Mouse (Mus musculus) retina, embryonic 14.5 days (tissue): ENCODE measurements around the gene Zbtb16.

Source experiments
- DNase-seq: peaks from one replicate; pipeline ENCODE4 v3.0.0-alpha.2; 2015; ENCODE audit warnings: low spot score

Zbtb16 gene

GRCm38 (mm10) chr9:48644926-48645647, 190.9 kb downstream of the Zbtb16 start:
- DNase-seq, result peak; percentile 82

- no peak for DNase-seq
Observed at GRCm38 (mm10) chr9:48644376-48644775, 191.6 kb downstream of the Zbtb16 start.

GRCm38 (mm10) chr9:48641636-48642035, 194.4 kb downstream of the Zbtb16 start:
- DNase-seq, result no peak

- DNase-seq, result no peak
Observed at GRCm38 (mm10) chr9:48640881-48641280, 195.1 kb downstream of the Zbtb16 start.

GRCm38 (mm10) chr9:48638176-48638803, 197.7 kb downstream of the Zbtb16 start:
- no peak for DNase-seq

GRCm38 (mm10) chr9:48637161-48637560, 198.9 kb downstream of the Zbtb16 start:
- DNase-seq, result no peak

GRCm38 (mm10) chr9:48635576-48636350, 200.3 kb downstream of the Zbtb16 start:
- DNase-seq, result no peak

GRCm38 (mm10) chr9:48633147-48633546, 202.9 kb downstream of the Zbtb16 start:
- DNase-seq, result no peak

- no peak for DNase-seq
Observed at GRCm38 (mm10) chr9:48619268-48619667, 216.8 kb downstream of the Zbtb16 start.

- DNase-seq, result peak; percentile 92
Observed at GRCm38 (mm10) chr9:48618589-48618988, 217.4 kb downstream of the Zbtb16 start.

- no peak for DNase-seq
Observed at GRCm38 (mm10) chr9:48618111-48618510, 217.9 kb downstream of the Zbtb16 start.

GRCm38 (mm10) chr9:48617511-48618010, 218.5 kb downstream of the Zbtb16 start:
- no peak for DNase-seq

GRCm38 (mm10) chr9:48613221-48613620, 222.8 kb downstream of the Zbtb16 start:
- no peak for DNase-seq

- no peak for DNase-seq
Observed at GRCm38 (mm10) chr9:48612542-48612941, 223.5 kb downstream of the Zbtb16 start.

- DNase-seq, result no peak
Observed at GRCm38 (mm10) chr9:48611032-48611431, 225.0 kb downstream of the Zbtb16 start.

- no peak for DNase-seq
Observed at GRCm38 (mm10) chr9:48609734-48610133, 226.3 kb downstream of the Zbtb16 start.

- DNase-seq, result no peak
Observed at GRCm38 (mm10) chr9:48607417-48607816, 228.6 kb downstream of the Zbtb16 start.

- DNase-seq, result no peak
Observed at GRCm38 (mm10) chr9:48606171-48606570, 229.9 kb downstream of the Zbtb16 start.

- DNase-seq, result no peak
Observed at GRCm38 (mm10) chr9:48605697-48606096, 230.3 kb downstream of the Zbtb16 start.

- no peak for DNase-seq
Observed at GRCm38 (mm10) chr9:48604939-48605598, 231.0 kb downstream of the Zbtb16 start, which contains the start of gene Nnmt. TSS of gene Nnmt (minus strand) at chr9:48605153.
